Mouse (Mus musculus): ENCODE data around the gene Nostrin. TPM values are rescaled to one million over a fixed set of nuclear protein-coding genes. Genes with fewer than 3 reads are reported as not detected.
A peak's percentile ranks its signal among the peaks of the same experiment; 100 is the strongest.

Gene Nostrin
- polyA plus RNA-seq, 1 experiment from 2014 or later: 5.9 TPM

DNA sequence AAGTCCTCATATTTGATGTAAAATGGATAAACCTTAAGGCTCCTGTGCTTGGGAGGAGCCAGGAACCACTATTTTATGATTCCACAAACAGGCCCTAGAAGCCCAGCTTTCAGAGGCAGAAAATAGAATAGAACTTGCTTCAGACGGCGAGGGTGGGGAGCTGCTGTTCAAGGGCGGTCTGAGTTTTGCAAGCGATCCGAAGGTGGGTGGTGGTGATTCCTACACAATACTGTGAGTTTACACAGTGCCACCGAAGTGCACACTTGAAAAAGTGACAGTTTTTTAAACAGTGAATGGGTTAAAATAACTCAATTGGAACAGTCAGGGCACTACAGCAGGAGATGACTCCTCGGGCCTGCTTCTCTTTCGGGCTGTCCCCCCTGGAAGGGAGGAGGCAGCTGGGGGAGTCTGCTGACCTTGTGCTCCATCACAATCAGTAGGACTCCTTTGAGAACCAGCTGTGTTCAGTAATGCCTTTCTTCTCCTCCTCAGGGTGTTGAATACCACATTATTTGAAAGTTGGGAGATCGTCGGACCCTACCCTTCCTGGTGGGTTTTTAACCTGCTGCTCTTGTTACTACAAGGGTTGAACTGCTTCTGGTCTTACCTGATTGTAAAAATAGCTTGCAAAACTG lies 31.0 kb upstream of the Nostrin start:
- no peak overlapping the region for H3K27ac ChIP-seq (ENCODE audit: low read depth, low read length)
- no peak overlapping the region for H3K4me2 ChIP-seq (replicated peaks; ENCODE audit: low read depth, low read length)
- 0 out of 2 replicates have a peak, but pooled peaks cover 8% of the 10 kb centered on the region for H3K4me1 ChIP-seq (ENCODE audit: control insufficient read depth, insufficient read depth, low read length)
- no peak overlapping the region for H3K4me3 ChIP-seq (ENCODE audit: low read length)
- ATAC-seq (ENCODE audit: low FRiP score, low TSS enrichment): peak; percentile 72; the same call in 1 of the 2 replicates
- no peak overlapping the region for H3K9ac ChIP-seq (ENCODE audit: low read depth, low read length)
- H3K27me3 ChIP-seq (ENCODE audit: control insufficient read depth, insufficient read depth, low read length): no peaks in the 10 kb centered on the region
- peaks cover 3% of the 10 kb centered on the region; the same call in 1 of the 2 replicates for H3K36me3 ChIP-seq (ENCODE audit: control insufficient read depth, insufficient read depth, low read length)
- 41% methylated on average over 10 of the region's 10 CpGs for WGBS
- H3K9me3 ChIP-seq (ENCODE audit: control insufficient read depth, low read length): no peaks in the 10 kb centered on the region

- ATAC-seq (ENCODE audit: low FRiP score, low TSS enrichment): no peak
Observed at GRCm38 (mm10) chr2:69109246-69109645, 26.4 kb upstream of the Nostrin start.

DNA sequence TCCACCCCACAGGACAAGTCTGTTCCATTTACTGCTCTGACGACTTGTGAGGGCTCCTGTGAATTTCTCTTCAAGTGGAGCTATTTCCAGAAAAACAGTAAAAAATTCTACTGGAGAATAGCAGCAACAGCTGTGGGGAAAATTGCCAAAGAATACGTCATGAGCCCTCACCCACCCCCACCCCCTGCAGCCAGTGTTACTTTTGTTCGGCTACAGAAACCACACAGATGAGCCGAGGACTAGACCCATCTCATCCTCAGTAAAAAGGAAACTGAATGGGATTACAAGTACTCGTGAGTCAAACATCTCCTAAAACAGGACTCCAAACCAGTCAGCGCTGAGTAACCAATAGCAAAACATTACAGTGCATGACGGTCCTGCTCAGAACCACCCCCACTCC lies 25.9 kb upstream of the Nostrin start:
- Histone ChIP-seq H3K27ac (ENCODE audit: low read depth, low read length) (no peak overlapping the region), H3K9ac (ENCODE audit: low read depth, low read length) (no peak overlapping the region), H3K9me3 (ENCODE audit: control insufficient read depth, low read length) (no peaks in the 10 kb centered on the region), H3K36me3 (ENCODE audit: control insufficient read depth, insufficient read depth, low read length) (peaks cover 8% of the 10 kb centered on the region; the same call in 1 of the 2 replicates), H3K4me1 (ENCODE audit: control insufficient read depth, insufficient read depth, low read length) (0 out of 2 replicates have a peak, but pooled peaks cover 8% of the 10 kb centered on the region), H3K4me3 (ENCODE audit: low read length) (no peak overlapping the region), H3K4me2 (replicated peaks; ENCODE audit: low read depth, low read length) (no peak overlapping the region), H3K27me3 (ENCODE audit: control insufficient read depth, insufficient read depth, low read length) (no peaks in the 10 kb centered on the region)
- WGBS: 61% methylated on average over 7 of the region's 7 CpGs
- ATAC-seq (ENCODE audit: low FRiP score, low TSS enrichment): no peak

More at GRCm38 (mm10) chr2:69109246-69109645, 26.4 kb upstream of the Nostrin start:
- no peak overlapping the region for H3K4me2 ChIP-seq (replicated peaks; ENCODE audit: low read depth, low read length)
- H3K9me3 ChIP-seq (ENCODE audit: control insufficient read depth, low read length): no peaks in the 10 kb centered on the region
- peaks cover 8% of the 10 kb centered on the region; the same call in 1 of the 2 replicates for H3K36me3 ChIP-seq (ENCODE audit: control insufficient read depth, insufficient read depth, low read length)
- no peak overlapping the region for H3K4me3 ChIP-seq (ENCODE audit: low read length)
- no peak overlapping the region for H3K9ac ChIP-seq (ENCODE audit: low read depth, low read length)
- H3K27me3 ChIP-seq (ENCODE audit: control insufficient read depth, insufficient read depth, low read length): no peaks in the 10 kb centered on the region
- 0 out of 2 replicates have a peak, but pooled peaks cover 8% of the 10 kb centered on the region for H3K4me1 ChIP-seq (ENCODE audit: control insufficient read depth, insufficient read depth, low read length)
- WGBS: 76% methylated on average over 5 of the region's 5 CpGs
- H3K27ac ChIP-seq (ENCODE audit: low read depth, low read length): no peak overlapping the region

- Histone ChIP-seq H3K27me3 (ENCODE audit: control insufficient read depth, insufficient read depth, low read length) (no peaks in the 10 kb centered on the region), H3K27ac (ENCODE audit: low read depth, low read length) (no peak overlapping the region), H3K36me3 (ENCODE audit: control insufficient read depth, insufficient read depth, low read length) (peaks cover 8% of the 10 kb centered on the region; the same call in 1 of the 2 replicates), H3K4me3 (ENCODE audit: low read length) (no peak overlapping the region), H3K9me3 (ENCODE audit: control insufficient read depth, low read length) (peaks cover 2% of the 10 kb centered on the region; the same call in 1 of the 2 replicates), H3K4me2 (replicated peaks; ENCODE audit: low read depth, low read length) (no peak overlapping the region), H3K9ac (ENCODE audit: low read depth, low read length) (no peak overlapping the region), H3K4me1 (ENCODE audit: control insufficient read depth, insufficient read depth, low read length) (0 out of 2 replicates have a peak, but pooled peaks cover 8% of the 10 kb centered on the region)
- 89% methylated on average over 5 of the region's 5 CpGs for WGBS
- no peak for ATAC-seq (ENCODE audit: low FRiP score, low TSS enrichment)
Observed at GRCm38 (mm10) chr2:69112609-69113008, 23.0 kb upstream of the Nostrin start.

DNA sequence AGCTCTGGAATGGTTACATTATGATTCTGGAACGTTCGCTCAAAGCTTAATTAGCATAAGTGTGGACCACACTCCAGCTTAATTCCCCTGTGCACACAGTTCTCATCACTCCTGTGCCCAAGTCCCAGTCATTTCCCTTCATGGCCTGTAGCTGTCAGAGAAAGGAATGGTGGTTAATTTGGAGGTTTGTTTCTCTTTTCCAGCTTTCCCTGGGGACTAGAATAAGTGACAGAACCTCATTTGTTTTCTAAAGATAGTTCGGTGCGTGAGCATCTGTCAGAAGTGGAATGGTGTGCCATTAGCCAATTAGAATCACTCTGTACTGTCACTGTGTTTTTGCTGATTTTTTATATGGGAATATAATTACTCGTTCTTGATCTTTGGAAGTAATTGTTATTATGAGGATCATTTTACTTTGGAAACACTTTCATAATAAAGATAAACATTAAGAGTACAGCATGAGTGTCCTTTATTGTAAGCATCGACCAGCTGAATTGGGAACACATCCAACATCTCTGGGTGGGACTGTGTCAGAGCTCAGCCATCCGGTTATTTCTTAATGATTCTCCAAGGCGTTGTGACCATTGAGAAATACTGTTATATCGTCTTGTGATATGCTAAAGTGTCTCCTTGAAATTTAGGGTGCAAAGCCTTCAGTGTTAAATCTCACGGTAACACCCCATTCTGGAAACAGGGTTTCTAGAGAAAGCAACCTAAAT lies 21.6 kb upstream of the Nostrin start:
- H3K9me3 ChIP-seq (ENCODE audit: control insufficient read depth, low read length): peaks cover 2% of the 10 kb centered on the region; the same call in 1 of the 2 replicates
- WGBS: 89% methylated on average over 10 of the region's 10 CpGs
- no peak for ATAC-seq (ENCODE audit: low FRiP score, low TSS enrichment)

DNA sequence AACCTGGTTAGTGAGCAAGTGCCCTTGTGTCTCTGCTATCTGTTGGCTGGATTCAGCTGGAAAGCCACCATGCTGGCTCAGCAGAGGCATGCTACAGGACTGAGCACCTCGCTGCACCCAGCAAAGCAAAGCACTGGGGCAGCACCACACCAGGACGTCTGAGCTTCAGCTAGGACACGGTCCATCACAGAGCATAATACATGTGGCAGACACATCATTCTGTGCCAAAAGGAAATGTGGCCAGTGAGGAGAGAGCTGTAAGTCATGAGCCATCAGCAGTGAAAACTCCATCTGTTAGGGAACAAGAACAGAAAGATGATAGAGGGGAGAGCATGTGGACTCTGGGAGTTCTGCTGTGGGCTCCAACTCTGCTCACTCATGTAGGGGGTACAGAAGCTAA lies 19.7 kb upstream of the Nostrin start:
- Histone ChIP-seq H3K4me2 (replicated peaks; ENCODE audit: low read depth, low read length) (no peak overlapping the region), H3K9ac (ENCODE audit: low read depth, low read length) (no peak overlapping the region), H3K27me3 (ENCODE audit: control insufficient read depth, insufficient read depth, low read length) (no peaks in the 10 kb centered on the region), H3K36me3 (ENCODE audit: control insufficient read depth, insufficient read depth, low read length) (0 out of 2 replicates have a peak, but pooled peaks cover 5% of the 10 kb centered on the region), H3K4me1 (ENCODE audit: control insufficient read depth, insufficient read depth, low read length) (no peaks in the 10 kb centered on the region), H3K27ac (ENCODE audit: low read depth, low read length) (no peak overlapping the region), H3K4me3 (ENCODE audit: low read length) (no peak overlapping the region), H3K9me3 (ENCODE audit: control insufficient read depth, low read length) (peaks cover 2% of the 10 kb centered on the region; the same call in 1 of the 2 replicates)
- WGBS: 90% methylated on average over 3 of the region's 3 CpGs
- ATAC-seq (ENCODE audit: low FRiP score, low TSS enrichment): no peak

More for the DNA sequence above, 21.6 kb upstream of the Nostrin start:
- no peak overlapping the region for H3K9ac ChIP-seq (ENCODE audit: low read depth, low read length)
- 0 out of 2 replicates have a peak, but pooled peaks cover 7% of the 10 kb centered on the region for H3K4me1 ChIP-seq (ENCODE audit: control insufficient read depth, insufficient read depth, low read length)
- H3K27ac ChIP-seq (ENCODE audit: low read depth, low read length): no peak overlapping the region
- no peak overlapping the region for H3K4me2 ChIP-seq (replicated peaks; ENCODE audit: low read depth, low read length)
- H3K27me3 ChIP-seq (ENCODE audit: control insufficient read depth, insufficient read depth, low read length): no peaks in the 10 kb centered on the region
- no peak overlapping the region for H3K4me3 ChIP-seq (ENCODE audit: low read length)
- H3K36me3 ChIP-seq (ENCODE audit: control insufficient read depth, insufficient read depth, low read length): 0 out of 2 replicates have a peak, but pooled peaks cover 5% of the 10 kb centered on the region

- no peak overlapping the region for H3K27ac ChIP-seq (ENCODE audit: low read depth, low read length)
- no peaks in the 10 kb centered on the region for H3K27me3 ChIP-seq (ENCODE audit: control insufficient read depth, insufficient read depth, low read length)
- ATAC-seq (ENCODE audit: low FRiP score, low TSS enrichment): no peak
- 72% methylated on average over 4 of the region's 4 CpGs for WGBS
- no peak overlapping the region for H3K4me3 ChIP-seq (ENCODE audit: low read length)
- H3K4me1 ChIP-seq (ENCODE audit: control insufficient read depth, insufficient read depth, low read length): no peaks in the 10 kb centered on the region
- H3K4me2 ChIP-seq (replicated peaks; ENCODE audit: low read depth, low read length): no peak overlapping the region
- no peaks in the 10 kb centered on the region for H3K36me3 ChIP-seq (ENCODE audit: control insufficient read depth, insufficient read depth, low read length)
- H3K9ac ChIP-seq (ENCODE audit: low read depth, low read length): no peak overlapping the region
- peaks cover 2% of the 10 kb centered on the region; the same call in 1 of the 2 replicates for H3K9me3 ChIP-seq (ENCODE audit: control insufficient read depth, low read length)
Observed at GRCm38 (mm10) chr2:69116767-69117166, 18.8 kb upstream of the Nostrin start.

DNA sequence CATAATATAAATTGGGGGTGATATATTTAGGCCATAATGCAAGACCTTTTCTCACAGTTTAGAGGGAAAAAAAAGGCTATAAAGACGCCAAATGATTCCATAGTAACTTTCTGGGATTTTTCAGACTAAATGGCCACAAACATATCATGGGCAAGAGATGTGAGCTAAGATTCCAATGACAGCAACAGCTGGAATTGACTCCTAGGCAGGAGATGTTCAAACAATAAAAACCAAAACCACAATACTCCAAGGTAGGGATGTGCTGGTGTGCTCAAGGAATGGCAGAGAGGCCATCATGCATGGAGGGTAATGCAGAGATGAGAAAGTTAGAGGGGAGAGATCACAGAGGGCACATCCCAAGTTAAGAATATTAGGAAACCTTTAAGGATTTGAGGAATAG lies 16.6 kb upstream of the Nostrin start:
- Histone ChIP-seq H3K9me3 (ENCODE audit: control insufficient read depth, low read length) (peaks cover 2% of the 10 kb centered on the region; the same call in 1 of the 2 replicates), H3K4me3 (ENCODE audit: low read length) (no peak overlapping the region), H3K4me2 (replicated peaks; ENCODE audit: low read depth, low read length) (no peak overlapping the region), H3K27me3 (ENCODE audit: control insufficient read depth, insufficient read depth, low read length) (no peaks in the 10 kb centered on the region), H3K36me3 (ENCODE audit: control insufficient read depth, insufficient read depth, low read length) (no peaks in the 10 kb centered on the region), H3K4me1 (ENCODE audit: control insufficient read depth, insufficient read depth, low read length) (no peaks in the 10 kb centered on the region), H3K27ac (ENCODE audit: low read depth, low read length) (no peak overlapping the region), H3K9ac (ENCODE audit: low read depth, low read length) (no peak overlapping the region)
- no peak for ATAC-seq (ENCODE audit: low FRiP score, low TSS enrichment)
- 81% methylated on average over 1 of the region's 1 CpGs for WGBS

DNA sequence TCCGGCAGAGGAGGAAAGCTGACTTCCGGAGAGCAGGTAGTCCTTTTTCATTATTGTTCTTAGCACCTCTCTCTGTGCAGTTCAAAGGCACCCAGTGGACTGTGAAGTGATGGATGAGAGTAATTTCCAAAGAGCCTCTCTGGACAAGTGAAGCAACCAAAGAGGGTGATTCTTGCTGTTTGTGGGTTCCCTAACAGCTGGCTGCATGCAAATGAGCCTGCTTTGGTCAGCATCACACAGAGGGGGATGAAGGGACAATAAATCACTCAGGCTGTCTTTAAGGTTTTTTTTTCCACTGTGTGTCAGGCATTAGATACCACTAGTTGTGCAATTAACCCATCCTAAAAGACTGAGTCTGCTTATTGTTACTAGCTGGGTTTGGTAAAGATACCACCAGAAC lies 15.9 kb upstream of the Nostrin start:
- no peak overlapping the region for H3K4me2 ChIP-seq (replicated peaks; ENCODE audit: low read depth, low read length)
- 11% methylated on average over 2 of the region's 2 CpGs for WGBS
- H3K27me3 ChIP-seq (ENCODE audit: control insufficient read depth, insufficient read depth, low read length): no peaks in the 10 kb centered on the region
- no peaks in the 10 kb centered on the region for H3K4me1 ChIP-seq (ENCODE audit: control insufficient read depth, insufficient read depth, low read length)
- no peak overlapping the region for H3K4me3 ChIP-seq (ENCODE audit: low read length)
- ATAC-seq (ENCODE audit: low FRiP score, low TSS enrichment): peak; percentile 58; the same call in 1 of the 2 replicates
- H3K36me3 ChIP-seq (ENCODE audit: control insufficient read depth, insufficient read depth, low read length): no peaks in the 10 kb centered on the region
- H3K27ac ChIP-seq (ENCODE audit: low read depth, low read length): no peak overlapping the region
- no peak overlapping the region for H3K9ac ChIP-seq (ENCODE audit: low read depth, low read length)
- H3K9me3 ChIP-seq (ENCODE audit: control insufficient read depth, low read length): peaks cover 2% of the 10 kb centered on the region; the same call in 1 of the 2 replicates

All from kidney, embryonic 14.5 days (tissue).